Mouse (Mus musculus) ES-E14 (cell line): Measurements from ENCODE around the gene Borcs5. TPM values are rescaled to one million over a fixed set of nuclear protein-coding genes. Genes with fewer than 3 reads are reported as not detected.

Experiments used
- DNase-seq: peaks from one replicate; pipeline ENCODE4 v3.0.0-alpha.2; 2013; ENCODE audit warnings: low read depth, low spot score
- H3K27ac ChIP-seq: 2 replicates; pipeline ENCODE4 v1.5.1; 2012; ENCODE audit warnings: low read depth, mild to moderate bottlenecking, low read length, moderate library complexity, mixed read lengths; ENCODE audit not compliant: poor library complexity, insufficient read depth, severe bottlenecking
- H3K36me3 ChIP-seq: 2 replicates; pipeline ENCODE4 v1.6.1; 2012; ENCODE audit warnings: mild to moderate bottlenecking, low read length, moderate library complexity, mixed read lengths; ENCODE audit not compliant: control insufficient read depth, poor library complexity, insufficient read depth, severe bottlenecking
- H3K4me1 ChIP-seq, 2 experiments: fragments of 150-350 bp in 1 of 2; sonication (generic) in 1 of 2; 2 replicates each; pipeline ENCODE4 v1.6.1; 2012; ENCODE audit warnings: low read length in 2 of 2, mild to moderate bottlenecking in 1 of 2, mixed read lengths in 1 of 2; ENCODE audit not compliant: control insufficient read depth in 2 of 2, insufficient read depth in 2 of 2, poor library complexity in 1 of 2
- H3K4me3 ChIP-seq, 2 experiments: fragments of 150-350 bp in 1 of 2; sonication (generic) in 1 of 2; 2 replicates each; pipeline ENCODE4 v1.5.1; 2012; ENCODE audit warnings: low read length in 2 of 2, low read depth in 1 of 2, mild to moderate bottlenecking in 1 of 2, mixed read lengths in 1 of 2; ENCODE audit not compliant: insufficient read depth in 1 of 2, poor library complexity in 1 of 2, severe bottlenecking in 1 of 2
- H3K9ac ChIP-seq: 2 replicates; pipeline ENCODE4 v1.6.1; 2012; ENCODE audit warnings: low read depth, mild to moderate bottlenecking, low read length, mixed read lengths; ENCODE audit not compliant: poor library complexity, insufficient read depth, severe bottlenecking
- H3K9me3 ChIP-seq: fragments of 150-350 bp; sonication (generic); 2 replicates; pipeline ENCODE4 v1.6.1; 2012; ENCODE audit warnings: low read depth, mild to moderate bottlenecking, low read length; ENCODE audit not compliant: control insufficient read depth, insufficient read depth
- CHD2 ChIP-seq: IDR thresholded peaks from 2 replicates; pipeline ENCODE4 v1.6.1; 2014; ENCODE audit warnings: mild to moderate bottlenecking, low read depth, low read length, inconsistent platforms
- HCFC1 ChIP-seq: IDR thresholded peaks from 2 replicates; pipeline ENCODE4 v1.6.1; 2012; ENCODE audit warnings: low read length, inconsistent platforms, borderline replicate concordance; ENCODE audit not compliant: insufficient read depth
- MAFK ChIP-seq: IDR thresholded peaks from 2 replicates; pipeline ENCODE4 v1.6.1; 2014; ENCODE audit warnings: mild to moderate bottlenecking, low read depth, low read length, inconsistent platforms; ENCODE audit not compliant: insufficient read depth
- ZC3H11A ChIP-seq: IDR thresholded peaks from 2 replicates; pipeline ENCODE4 v1.6.1; 2012; ENCODE audit warnings: low read depth, mild to moderate bottlenecking, inconsistent platforms, low read length, borderline replicate concordance
- ZNF384 ChIP-seq: IDR thresholded peaks from 2 replicates; pipeline ENCODE4 v1.6.1; 2012; ENCODE audit warnings: low read depth, low read length, inconsistent platforms
- in situ Hi-C, 2 experiments: fragments of 600-800 bp; cut with MboI; formaldehyde crosslinking; loops; one replicate each; pipeline ENCODE4 v1.15.1; 2025; ENCODE audit warnings: low sequenced_read_pairs in 2 of 2, inconsistent platforms in 1 of 2; ENCODE audit not compliant: unreplicated experiment in 2 of 2
- total RNA-seq: library from RNA; depleted of rRNA; stranded (reverse); fragments of 300-350 nt; gene quantifications from 2 replicates; pipeline ENCODE4 v1.2.3, GENCODE M21; 2012

Borcs5 gene
- total RNA-seq, 1 experiment, result 10.1 TPM

DNA sequence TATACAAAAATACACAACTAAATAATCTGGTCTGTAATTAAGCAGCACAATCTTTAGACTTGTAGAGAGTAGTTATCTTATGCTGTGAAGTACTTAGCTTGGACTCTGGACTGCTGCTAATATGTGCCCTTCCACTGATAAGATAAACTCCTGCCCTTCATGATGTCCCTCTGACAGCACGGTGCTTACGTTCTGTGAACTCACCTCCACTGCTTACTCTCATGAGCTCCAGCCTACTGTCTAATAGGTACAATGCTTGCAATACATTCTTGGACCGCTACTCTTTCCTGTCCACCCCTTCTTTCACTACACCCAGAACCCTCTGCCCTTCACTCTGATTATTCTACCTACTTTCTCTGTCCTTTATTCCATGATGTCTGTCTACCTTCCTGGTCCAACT is 91.7 kb downstream of the Borcs5 start:
- TF ChIP-seq MAFK (no peak), HCFC1 (no peak), ZNF384 (no peak), CHD2 (no peak), ZC3H11A (no peak)
- Histone ChIP-seq H3K9ac (no peak overlapping the region), H3K36me3 (no peaks in the 10 kb centered on the region), H3K27ac (no peak overlapping the region), H3K4me1 (peaks cover 0 to 2% of the 10 kb centered on the region in 2 experiments; a peak in 1 of 4 replicates), H3K4me3 (no peak overlapping the region), H3K9me3 (no peaks in the 10 kb centered on the region)
- in situ Hi-C loops, result no loop called here
- DNase-seq, result no peak

DNA sequence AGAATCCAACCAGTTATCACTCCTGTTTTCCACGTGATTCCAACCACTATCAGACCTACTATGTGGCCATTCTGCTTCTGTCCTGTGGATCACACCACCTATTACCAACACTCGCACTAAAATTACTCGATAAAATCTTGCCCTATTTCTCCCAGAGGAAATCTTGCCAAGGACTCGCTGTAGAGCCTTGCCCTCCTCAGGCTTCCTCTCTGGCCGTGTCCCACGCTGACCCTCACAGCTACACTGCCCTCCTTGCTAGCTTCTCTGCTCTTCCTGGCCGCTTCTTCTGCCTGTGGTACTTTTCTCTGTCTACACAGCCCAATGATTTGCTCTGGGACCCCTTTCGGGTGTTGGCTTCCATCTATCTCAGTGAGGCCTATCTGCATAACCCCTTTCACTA is 93.5 kb downstream of the Borcs5 start:
- DNase-seq, result no peak
- Histone ChIP-seq H3K27ac (no peak overlapping the region), H3K9me3 (no peaks in the 10 kb centered on the region), H3K9ac (no peak overlapping the region), H3K36me3 (no peaks in the 10 kb centered on the region), H3K4me1 (peaks cover 0 to 2% of the 10 kb centered on the region in 2 experiments; a peak in 1 of 4 replicates), H3K4me3 (no peak overlapping the region)
- in situ Hi-C loops, result no loop called here
- TF ChIP-seq MAFK (no peak), CHD2 (no peak), HCFC1 (no peak), ZNF384 (no peak), ZC3H11A (no peak)

DNA sequence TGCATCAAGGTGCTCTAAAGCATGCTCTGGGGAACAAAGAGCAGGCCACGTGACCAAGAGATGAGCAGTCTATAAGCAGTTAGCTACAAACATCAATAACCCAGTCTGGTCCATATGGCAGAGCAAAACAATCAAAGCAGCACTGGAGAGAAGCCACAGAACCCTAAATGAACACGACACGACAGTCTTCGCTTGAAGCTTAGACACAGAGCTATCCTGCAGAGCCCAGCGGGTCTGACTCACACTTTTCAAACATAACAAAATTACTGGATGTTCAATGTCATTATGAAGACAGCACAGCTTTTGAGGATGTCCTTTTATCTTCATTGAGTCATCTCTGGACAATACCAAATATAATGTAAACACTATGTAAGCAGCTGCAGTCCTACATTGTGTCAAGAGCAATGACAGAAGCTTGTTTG is 94.5 kb downstream of the Borcs5 start:
- H3K9ac ChIP-seq, result no peak overlapping the region
- DNase-seq, result no peak
- no peak overlapping the region for H3K4me3 ChIP-seq
- peaks cover 0 to 2% of the 10 kb centered on the region in 2 experiments; a peak in 1 of 4 replicates for H3K4me1 ChIP-seq
- TF ChIP-seq HCFC1 (no peak), ZC3H11A (no peak), MAFK (no peak), ZNF384 (no peak), CHD2 (no peak)
- no peak overlapping the region for H3K27ac ChIP-seq
- H3K36me3 ChIP-seq, result no peaks in the 10 kb centered on the region
- in situ Hi-C loops, result no loop called here
- no peaks in the 10 kb centered on the region for H3K9me3 ChIP-seq

DNA sequence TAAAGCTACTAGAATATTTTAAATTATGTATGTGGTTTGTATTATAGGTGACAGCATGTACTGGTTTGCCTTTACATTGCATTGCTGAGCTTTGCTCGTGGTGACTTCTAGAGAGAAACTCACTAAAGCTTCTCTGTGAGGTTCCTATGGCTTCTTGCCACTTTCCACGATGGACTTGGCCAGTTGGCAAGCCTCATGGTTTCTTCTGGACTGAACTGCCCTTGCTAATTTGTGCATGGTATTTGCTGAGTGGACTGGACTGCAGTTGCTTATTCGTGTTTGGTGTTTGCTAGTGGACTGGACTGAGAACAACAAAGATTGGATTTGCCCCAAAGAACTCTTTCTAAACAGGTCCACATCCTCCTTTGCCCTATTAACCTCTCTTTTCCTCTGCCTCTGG is 97.5 kb downstream of the Borcs5 start:
- in situ Hi-C loops, result no loop called here
- Histone ChIP-seq H3K4me1 (peaks cover 0 to 2% of the 10 kb centered on the region in 2 experiments; a peak in 1 of 4 replicates), H3K4me3 (no peak overlapping the region), H3K9me3 (no peaks in the 10 kb centered on the region), H3K27ac (no peak overlapping the region), H3K36me3 (peaks cover 2% of the 10 kb centered on the region; the same call in 1 of the 2 replicates), H3K9ac (no peak overlapping the region)
- DNase-seq, result no peak
- TF ChIP-seq MAFK (no peak), ZC3H11A (no peak), HCFC1 (no peak), CHD2 (no peak), ZNF384 (no peak)

DNA sequence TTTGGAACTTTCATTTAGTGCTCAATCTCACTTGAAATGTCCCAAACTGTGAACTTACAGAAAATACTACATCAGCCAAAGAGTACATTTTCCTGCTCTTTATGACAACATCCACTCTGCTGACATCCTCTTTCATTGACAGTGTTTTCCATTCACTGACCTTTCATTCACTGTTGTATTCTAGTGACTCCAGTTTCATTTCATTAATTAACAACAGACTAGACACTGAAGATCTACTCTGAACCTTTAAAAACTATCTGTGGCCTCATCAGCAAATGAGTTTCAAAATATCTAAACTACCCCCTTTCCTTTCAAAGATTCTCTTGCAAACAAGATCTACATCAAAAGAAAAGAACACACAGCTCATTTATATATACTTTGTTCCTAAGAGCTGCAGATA is 104.3 kb downstream of the Borcs5 start:
- no peak for TF ChIP-seq HCFC1
- no peak for TF ChIP-seq ZNF384
- no peak for TF ChIP-seq ZC3H11A
- TF ChIP-seq CHD2, result no peak
- TF ChIP-seq MAFK, result no peak
- no peak overlapping the region for H3K4me3 ChIP-seq
- no peaks in the 10 kb centered on the region for H3K4me1 ChIP-seq
- no peak overlapping the region for H3K27ac ChIP-seq
- DNase-seq, result no peak
- H3K9ac ChIP-seq, result no peak overlapping the region
- H3K9me3 ChIP-seq, result no peaks in the 10 kb centered on the region
- H3K36me3 ChIP-seq, result peaks cover 2% of the 10 kb centered on the region; the same call in 1 of the 2 replicates
- in situ Hi-C loops, result no loop called here
